Mouse (Mus musculus): ENCODE measurements around the gene Leng9. TPM values are rescaled to one million over a fixed set of nuclear protein-coding genes. Genes with fewer than 3 reads are reported as not detected.
A peak's percentile ranks its signal among the peaks of the same experiment; 100 is the strongest.
"Not testable (repeated sequence)": the region's sequence is repeated elsewhere in the genome, so short reads cannot be mapped to it uniquely, and the experiment has no call there.

The Leng9 gene
- polyA plus RNA-seq (2012; rRNA removed): 8.4 and 8.5 TPM in 2 replicates

GRCm38 (mm10) chr7:4150059-4150541, at the start of gene Leng9:
TSS of gene Leng9 (minus strand) at chr7:4150374.
- Histone ChIP-seq H3K27ac (ENCODE audit: insufficient read depth, low read length) (peak within 1 kb of the TSS; percentile 99), H3K4me3 (ENCODE audit: insufficient read depth, low read length) (peak within 1 kb of the TSS; percentile 83), H3K4me1 (ENCODE audit: control insufficient read depth, insufficient read depth, low read length) (no peaks in the 10 kb centered on the region)
- no peak for TF ChIP-seq POLR2A (IDR thresholded peaks at IDR 0.05; ENCODE audit: extremely low read depth, insufficient read depth, low read length)
- TF ChIP-seq CTCF (IDR thresholded peaks at IDR 0.05; ENCODE audit: extremely low read depth, insufficient read depth, low read length): no peak

- TF ChIP-seq CTCF (IDR thresholded peaks at IDR 0.05; ENCODE audit: extremely low read depth, insufficient read depth, low read length): no peak
- TF ChIP-seq POLR2A (IDR thresholded peaks at IDR 0.05; ENCODE audit: extremely low read depth, insufficient read depth, low read length): no peak
- H3K27ac ChIP-seq (ENCODE audit: insufficient read depth, low read length): no peak overlapping the region
- no peak overlapping the region for H3K4me3 ChIP-seq (ENCODE audit: insufficient read depth, low read length)
- H3K4me1 ChIP-seq (ENCODE audit: control insufficient read depth, insufficient read depth, low read length): no peaks in the 10 kb centered on the region
Observed at GRCm38 (mm10) chr7:4178438-4178837, 28.3 kb upstream of the Leng9 start.

DNA sequence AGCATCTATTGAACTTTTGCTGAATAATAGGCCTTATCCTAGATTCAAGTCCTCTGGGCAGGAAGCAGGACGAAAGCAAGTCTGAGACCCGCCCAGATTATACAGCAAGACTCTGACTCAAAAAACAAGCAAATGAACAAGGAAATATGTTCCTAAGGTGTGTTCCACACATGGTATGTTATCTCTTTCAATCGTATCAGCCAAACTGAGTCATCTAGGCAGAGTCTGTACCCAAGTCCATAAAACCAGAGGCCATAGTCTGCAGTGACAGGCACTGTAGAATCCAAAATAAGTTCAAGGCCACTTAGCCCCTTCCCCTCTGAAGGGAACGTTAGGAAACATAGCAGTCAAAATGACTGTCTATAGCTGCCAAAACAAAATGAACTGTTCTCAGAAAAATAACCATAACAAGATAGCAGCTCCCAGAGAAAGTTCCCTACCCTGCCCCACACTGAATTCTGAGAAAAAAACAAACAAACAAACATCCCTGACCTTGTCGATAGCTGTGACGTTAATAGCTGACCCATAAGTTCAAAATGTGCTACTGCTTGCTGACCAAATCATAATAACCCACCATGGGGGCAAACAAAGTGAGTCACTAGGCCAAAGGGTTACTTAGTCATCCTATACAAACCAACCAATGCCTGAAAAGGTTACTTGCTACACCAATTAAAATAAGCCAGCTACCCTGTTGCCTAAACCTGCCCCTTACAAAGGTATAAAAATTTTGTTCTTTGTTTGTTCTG, 20.2 kb upstream of the Leng9 start:
- Histone ChIP-seq H3K27ac (ENCODE audit: insufficient read depth, low read length) (no peak overlapping the region), H3K4me1 (ENCODE audit: control insufficient read depth, insufficient read depth, low read length) (no peaks in the 10 kb centered on the region), H3K4me3 (ENCODE audit: insufficient read depth, low read length) (no peak overlapping the region)
- TF ChIP-seq POLR2A (IDR thresholded peaks at IDR 0.05; ENCODE audit: extremely low read depth, insufficient read depth, low read length): no peak
- no peak for TF ChIP-seq CTCF (IDR thresholded peaks at IDR 0.05; ENCODE audit: extremely low read depth, insufficient read depth, low read length)

GRCm38 (mm10) chr7:4167098-4167497, 16.9 kb upstream of the Leng9 start:
- Histone ChIP-seq H3K4me3 (ENCODE audit: insufficient read depth, low read length) (no peak overlapping the region), H3K27ac (ENCODE audit: insufficient read depth, low read length) (no peak overlapping the region), H3K4me1 (ENCODE audit: control insufficient read depth, insufficient read depth, low read length) (no peaks in the 10 kb centered on the region)
- TF ChIP-seq CTCF (IDR thresholded peaks at IDR 0.05; ENCODE audit: extremely low read depth, insufficient read depth, low read length) (no peak), POLR2A (IDR thresholded peaks at IDR 0.05; ENCODE audit: extremely low read depth, insufficient read depth, low read length) (no peak)

DNA sequence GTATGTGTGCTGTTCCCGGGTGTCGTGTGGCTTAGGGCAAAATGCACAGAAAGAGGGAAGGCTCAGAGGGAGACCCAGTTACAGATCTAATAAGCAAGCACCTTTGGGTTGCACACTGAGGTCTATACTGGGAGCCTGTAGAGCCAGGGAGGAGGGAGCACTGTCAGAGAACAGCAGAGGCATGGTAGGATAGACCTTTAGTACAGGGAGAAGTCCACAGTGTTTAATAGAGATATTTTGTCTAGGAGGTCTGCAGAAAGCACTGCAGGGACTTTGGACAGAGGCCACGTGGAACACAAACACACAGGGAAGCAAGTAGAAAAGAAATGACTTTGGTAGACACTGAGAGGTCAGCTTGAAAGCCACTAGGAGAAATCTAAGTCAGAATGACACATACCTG, 15.1 kb upstream of the Leng9 start:
- no peak overlapping the region for H3K27ac ChIP-seq (ENCODE audit: insufficient read depth, low read length)
- H3K4me1 ChIP-seq (ENCODE audit: control insufficient read depth, insufficient read depth, low read length): no peaks in the 10 kb centered on the region
- no peak overlapping the region for H3K4me3 ChIP-seq (ENCODE audit: insufficient read depth, low read length)
- TF ChIP-seq POLR2A (IDR thresholded peaks at IDR 0.05; ENCODE audit: extremely low read depth, insufficient read depth, low read length) (no peak), CTCF (IDR thresholded peaks at IDR 0.05; ENCODE audit: extremely low read depth, insufficient read depth, low read length) (no peak)

DNA sequence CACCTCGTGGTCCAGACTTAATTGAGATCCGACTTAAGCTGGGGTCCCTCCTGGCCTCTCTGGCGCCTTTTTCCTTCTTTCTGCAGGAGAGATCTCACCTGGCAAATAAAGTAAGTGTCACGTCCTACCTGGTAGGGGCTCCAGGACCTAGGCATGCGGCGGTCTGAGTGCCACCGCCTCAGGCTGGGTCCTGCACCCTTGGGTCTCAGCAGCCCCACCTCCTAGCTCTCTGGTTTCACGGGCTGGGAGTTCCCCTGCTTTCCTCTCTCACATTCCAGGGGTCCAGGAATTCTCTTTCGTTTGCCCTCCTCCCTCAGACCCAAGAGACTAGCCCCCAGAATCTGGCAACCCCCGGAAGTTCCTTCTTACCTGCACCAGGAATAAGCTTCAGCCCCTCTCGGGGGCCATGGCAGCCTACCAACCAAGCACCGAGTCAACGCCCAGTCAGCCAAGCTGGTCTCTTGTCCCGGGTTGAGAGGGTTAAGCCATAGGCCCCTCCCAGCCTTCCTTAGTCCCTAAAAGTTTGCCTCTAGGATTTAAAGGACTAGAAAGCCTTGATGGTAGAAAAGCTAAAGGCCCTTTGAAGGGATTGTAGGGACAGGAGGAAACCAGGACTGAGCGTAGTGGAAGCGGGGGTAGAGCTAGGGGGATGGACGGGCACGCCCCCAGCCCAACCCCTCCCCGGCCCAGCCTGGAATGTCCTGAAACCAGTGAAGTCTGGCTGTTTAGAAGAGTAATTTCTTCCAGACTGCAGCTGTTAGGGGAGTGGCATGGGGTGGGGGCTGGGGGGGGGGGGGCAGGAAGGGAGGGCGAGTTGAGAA, 14.1 kb upstream of the Leng9 start, which contains the start of gene Cdc42ep5:
Cdc42ep5 (minus strand) TSS at position 771 of the 821 bp plus-strand sequence.
- peak within 1 kb of the TSS; percentile 20 for H3K4me3 ChIP-seq (ENCODE audit: insufficient read depth, low read length)
- TF ChIP-seq CTCF (IDR thresholded peaks at IDR 0.05; ENCODE audit: extremely low read depth, insufficient read depth, low read length) (no peak), POLR2A (IDR thresholded peaks at IDR 0.05; ENCODE audit: extremely low read depth, insufficient read depth, low read length) (no peak)
- no peak within 1 kb of the TSS for H3K27ac ChIP-seq (ENCODE audit: insufficient read depth, low read length)
- H3K4me1 ChIP-seq (ENCODE audit: control insufficient read depth, insufficient read depth, low read length): no peaks in the 10 kb centered on the region

- TF ChIP-seq POLR2A (IDR thresholded peaks at IDR 0.05; ENCODE audit: extremely low read depth, insufficient read depth, low read length) (no peak), CTCF (IDR thresholded peaks at IDR 0.05; ENCODE audit: extremely low read depth, insufficient read depth, low read length) (no peak)
- no peaks in the 10 kb centered on the region for H3K4me1 ChIP-seq (ENCODE audit: control insufficient read depth, insufficient read depth, low read length)
- H3K27ac ChIP-seq (ENCODE audit: insufficient read depth, low read length): no peak overlapping the region
- peak overlapping the region; percentile 20 for H3K4me3 ChIP-seq (ENCODE audit: insufficient read depth, low read length)
Observed at GRCm38 (mm10) chr7:4163571-4164072, 13.4 kb upstream of the Leng9 start.

- not testable (repeated sequence) for H3K27ac ChIP-seq (ENCODE audit: insufficient read depth, low read length); H3K4me1 ChIP-seq (ENCODE audit: control insufficient read depth, insufficient read depth, low read length); H3K4me3 ChIP-seq (ENCODE audit: insufficient read depth, low read length)
Observed at GRCm38 (mm10) chr7:4161596-4161995, 11.4 kb upstream of the Leng9 start.

GRCm38 (mm10) chr7:4154976-4155375, 4.8 kb upstream of the Leng9 start:
- TF ChIP-seq CTCF (IDR thresholded peaks at IDR 0.05; ENCODE audit: extremely low read depth, insufficient read depth, low read length) (no peak), POLR2A (IDR thresholded peaks at IDR 0.05; ENCODE audit: extremely low read depth, insufficient read depth, low read length) (no peak)
- Histone ChIP-seq H3K27ac (ENCODE audit: insufficient read depth, low read length) (no peak overlapping the region), H3K4me3 (ENCODE audit: insufficient read depth, low read length) (no peak overlapping the region), H3K4me1 (ENCODE audit: control insufficient read depth, insufficient read depth, low read length) (no peaks in the 10 kb centered on the region)

All from cortical plate, adult 2 months (tissue).